Mouse (Mus musculus): ENCODE measurements at regions not wholly inside any gene's neighbourhood (a gene's known extent, or its start where the extent isn't known, plus 50 kb on each side); places are given as distances from the start of the nearest gene placed in this dataset.

DNA sequence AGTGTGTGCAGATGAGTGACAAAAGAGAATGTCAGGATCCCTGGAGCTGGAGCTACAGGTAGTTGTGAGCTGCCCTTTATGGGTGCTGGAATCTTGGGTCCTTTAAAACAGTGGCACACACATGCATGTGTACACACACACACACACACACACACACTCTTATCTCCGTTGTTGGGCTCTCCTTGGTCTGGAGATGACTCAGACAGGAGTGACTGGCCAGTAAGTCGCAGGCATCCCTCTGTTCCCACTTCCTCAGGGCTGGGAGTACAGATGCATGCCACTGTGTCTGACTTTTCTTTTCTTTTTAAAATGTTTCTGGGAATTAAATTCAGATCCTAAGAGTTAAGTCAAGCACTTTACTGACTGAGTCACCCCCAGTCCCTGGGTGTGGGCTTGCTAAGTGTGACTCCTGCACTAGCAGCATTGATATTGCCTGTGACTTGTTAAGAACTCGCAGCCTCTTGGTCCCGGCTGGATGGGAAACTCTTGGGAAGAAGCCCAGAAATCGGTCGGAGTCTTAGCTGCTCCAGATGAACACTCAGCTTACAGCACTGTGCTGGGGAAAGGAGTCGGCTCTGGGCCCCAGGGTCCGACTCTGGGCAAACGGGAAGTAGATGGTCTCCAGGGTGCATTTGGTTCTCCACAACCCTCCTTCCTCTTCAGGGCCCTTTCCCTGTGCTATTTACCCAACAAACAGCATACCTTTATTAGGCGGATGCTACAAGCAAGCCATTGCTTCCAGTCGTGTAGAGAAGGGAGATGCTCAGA is 233.0 kb upstream of the Cxcr4 start:
- Histone ChIP-seq H3K36me3 (no peaks in the 10 kb centered on the region), H3K27me3 (0 out of 2 replicates have a peak, but pooled peaks cover 2% of the 10 kb centered on the region), H3K9ac (no peak overlapping the region), H3K4me3 (no peak overlapping the region), H3K9me3 (no peaks in the 10 kb centered on the region), H3K27ac (no peak overlapping the region), H3K4me1 (0 out of 2 replicates have a peak, but pooled peaks cover 4% of the 10 kb centered on the region), H3K4me2 (replicated peaks) (no peak overlapping the region)
- no peak for ATAC-seq (ENCODE audit: insufficient number of reproducible peaks, insufficient read depth, low FRiP score, low TSS enrichment)
- 65% methylated on average over 11 of the region's 11 CpGs for WGBS

DNA sequence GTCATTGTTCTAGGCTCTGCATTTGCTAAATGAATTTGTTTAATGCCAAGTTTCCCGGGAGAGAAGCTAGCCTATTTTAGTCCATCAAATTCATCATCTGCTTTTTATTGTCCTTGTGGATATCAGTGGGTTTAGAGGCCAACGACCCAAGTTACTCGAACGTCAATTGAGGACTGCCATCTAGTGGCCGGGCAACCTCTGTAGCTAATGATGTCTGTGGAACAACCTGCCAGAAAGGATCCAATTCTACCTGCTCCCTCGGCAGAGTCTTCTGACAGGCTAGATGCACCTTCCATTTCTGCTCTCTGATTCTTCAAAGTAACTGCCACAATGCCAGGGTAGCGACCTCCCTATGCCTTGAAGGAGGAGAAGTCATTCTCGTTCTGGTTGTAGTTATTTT is 232.1 kb upstream of the Cxcr4 start:
- no peak for ATAC-seq (ENCODE audit: insufficient number of reproducible peaks, insufficient read depth, low FRiP score, low TSS enrichment)
- WGBS = 7% methylated on average over 8 of the region's 8 CpGs

GRCm38 (mm10) chr1:128821991-128822390 is 229.9 kb upstream of the Cxcr4 start:
- H3K27ac ChIP-seq = no peak overlapping the region
- no peaks in the 10 kb centered on the region for H3K36me3 ChIP-seq
- H3K9me3 ChIP-seq = no peaks in the 10 kb centered on the region
- ATAC-seq (ENCODE audit: insufficient number of reproducible peaks, insufficient read depth, low FRiP score, low TSS enrichment) = no peak
- H3K9ac ChIP-seq = no peak overlapping the region
- H3K4me3 ChIP-seq = no peak overlapping the region
- no peak overlapping the region for H3K4me2 ChIP-seq (replicated peaks)
- 0 out of 2 replicates have a peak, but pooled peaks cover 2% of the 10 kb centered on the region for H3K27me3 ChIP-seq
- no peaks in the 10 kb centered on the region for H3K4me1 ChIP-seq
- 57% methylated on average over 6 of the region's 6 CpGs for WGBS

More for the DNA sequence above, 232.1 kb upstream of the Cxcr4 start:
- Histone ChIP-seq H3K9ac (no peak overlapping the region), H3K9me3 (no peaks in the 10 kb centered on the region), H3K27ac (no peak overlapping the region), H3K4me3 (no peak overlapping the region), H3K4me1 (0 out of 2 replicates have a peak, but pooled peaks cover 4% of the 10 kb centered on the region), H3K27me3 (0 out of 2 replicates have a peak, but pooled peaks cover 2% of the 10 kb centered on the region), H3K4me2 (replicated peaks) (no peak overlapping the region), H3K36me3 (no peaks in the 10 kb centered on the region)

DNA sequence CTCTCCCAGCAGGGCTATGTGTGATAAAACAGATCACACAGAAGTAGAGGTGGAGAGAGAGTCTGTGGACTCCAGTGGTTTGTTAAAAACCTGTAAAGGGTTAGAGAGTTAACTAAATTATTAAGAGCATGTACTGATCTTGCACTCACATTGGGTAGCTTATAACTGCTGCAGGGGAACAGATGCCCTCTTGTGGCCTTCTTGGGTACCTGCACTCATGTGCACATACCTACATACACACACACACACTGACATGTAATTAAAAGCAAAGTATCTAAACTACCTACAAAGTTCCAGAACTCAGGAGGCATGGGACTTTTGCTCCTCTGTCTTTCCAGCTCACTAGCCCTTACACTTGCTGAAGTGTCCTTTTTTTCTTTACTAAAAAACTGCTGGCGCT is 228.4 kb upstream of the Cxcr4 start:
- Histone ChIP-seq H3K9me3 (no peaks in the 10 kb centered on the region), H3K27me3 (0 out of 2 replicates have a peak, but pooled peaks cover 2% of the 10 kb centered on the region), H3K36me3 (no peaks in the 10 kb centered on the region), H3K4me2 (replicated peaks) (no peak overlapping the region), H3K9ac (no peak overlapping the region), H3K4me3 (no peak overlapping the region), H3K27ac (no peak overlapping the region), H3K4me1 (no peaks in the 10 kb centered on the region)
- ATAC-seq (ENCODE audit: insufficient number of reproducible peaks, insufficient read depth, low FRiP score, low TSS enrichment) = no peak
- WGBS = 92% methylated on average over 1 of the region's 1 CpGs

DNA sequence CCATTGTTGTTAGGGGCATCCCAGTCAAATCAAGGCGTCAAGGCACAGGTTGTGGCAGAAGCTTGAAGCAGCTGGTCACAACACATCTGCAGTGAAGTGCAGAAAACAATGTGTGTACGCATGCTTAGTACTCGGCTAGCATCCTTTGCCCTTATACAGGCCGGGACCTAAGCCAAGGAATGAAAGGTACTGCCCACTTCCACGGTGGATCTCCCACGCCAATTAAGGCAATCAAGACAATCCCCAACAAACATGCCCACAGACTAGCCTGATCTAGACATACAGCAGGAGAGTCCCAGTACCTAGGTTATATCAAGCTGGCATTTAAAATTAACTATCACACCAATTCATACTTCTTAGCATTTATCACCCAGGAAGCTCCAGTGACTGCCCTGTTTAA is 227.5 kb upstream of the Cxcr4 start:
- no peak for ATAC-seq (ENCODE audit: insufficient number of reproducible peaks, insufficient read depth, low FRiP score, low TSS enrichment)
- WGBS = 93% methylated on average over 6 of the region's 6 CpGs
- H3K27me3 ChIP-seq = no peaks in the 10 kb centered on the region
- no peak overlapping the region for H3K4me2 ChIP-seq (replicated peaks)
- no peaks in the 10 kb centered on the region for H3K4me1 ChIP-seq
- H3K27ac ChIP-seq = no peak overlapping the region
- no peak overlapping the region for H3K9ac ChIP-seq
- H3K9me3 ChIP-seq = no peaks in the 10 kb centered on the region
- H3K36me3 ChIP-seq = no peaks in the 10 kb centered on the region
- no peak overlapping the region for H3K4me3 ChIP-seq

- no peak for ATAC-seq (ENCODE audit: insufficient number of reproducible peaks, insufficient read depth, low FRiP score, low TSS enrichment)
- Histone ChIP-seq H3K36me3 (no peaks in the 10 kb centered on the region), H3K9ac (no peak overlapping the region), H3K9me3 (no peaks in the 10 kb centered on the region), H3K4me2 (replicated peaks) (no peak overlapping the region), H3K27ac (no peak overlapping the region), H3K27me3 (no peaks in the 10 kb centered on the region), H3K4me3 (no peak overlapping the region), H3K4me1 (no peaks in the 10 kb centered on the region)
- 76% methylated on average over 5 of the region's 5 CpGs for WGBS
Observed at GRCm38 (mm10) chr1:128813379-128813778, 221.3 kb upstream of the Cxcr4 start.

DNA sequence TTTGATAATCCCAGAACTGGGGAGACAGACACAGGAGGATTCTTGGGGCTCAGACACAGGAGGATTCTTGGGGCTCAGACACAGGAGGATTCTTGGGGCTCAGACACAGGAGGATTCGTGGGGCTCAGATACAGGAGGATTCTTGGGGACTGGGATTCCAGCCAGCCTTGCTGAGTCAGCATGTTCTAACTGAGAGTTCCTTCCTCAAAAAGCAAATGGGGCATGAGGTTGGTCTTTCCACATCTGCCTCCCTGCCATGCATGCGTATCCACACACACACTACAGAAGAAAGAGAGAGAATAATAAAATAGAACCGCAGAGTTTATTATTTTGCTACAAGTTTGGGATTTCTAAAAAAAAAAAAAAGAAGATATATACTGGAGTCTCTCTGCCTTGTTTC is 218.8 kb upstream of the Cxcr4 start:
- H3K27ac ChIP-seq = no peak overlapping the region
- H3K36me3 ChIP-seq = no peaks in the 10 kb centered on the region
- no peaks in the 10 kb centered on the region for H3K27me3 ChIP-seq
- no peak overlapping the region for H3K4me3 ChIP-seq
- peaks cover 2% of the 10 kb centered on the region for H3K4me1 ChIP-seq
- H3K9me3 ChIP-seq = no peaks in the 10 kb centered on the region
- ATAC-seq (ENCODE audit: insufficient number of reproducible peaks, insufficient read depth, low FRiP score, low TSS enrichment) = no peak
- 80% methylated on average over 3 of the region's 3 CpGs for WGBS
- no peak overlapping the region for H3K4me2 ChIP-seq (replicated peaks)
- no peak overlapping the region for H3K9ac ChIP-seq

DNA sequence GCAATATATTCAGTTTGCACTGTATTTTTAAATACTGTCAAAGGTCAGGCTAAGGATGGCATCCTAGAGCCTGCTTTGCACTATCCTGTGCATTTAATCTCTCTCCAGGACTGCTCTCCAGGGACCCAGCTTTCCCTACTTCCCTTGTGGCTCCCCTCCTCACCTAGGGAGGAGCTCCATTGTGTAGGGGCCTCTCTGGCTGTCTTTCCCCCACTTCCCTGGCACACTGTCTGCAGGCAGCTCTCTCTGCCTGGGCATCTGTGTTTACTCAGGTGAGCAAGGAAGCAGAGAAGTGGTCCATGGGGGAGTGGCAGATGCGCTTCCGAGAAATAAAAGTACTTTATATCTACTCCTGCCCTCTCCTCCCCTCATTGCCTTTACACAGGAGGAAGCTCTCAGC is 218.0 kb upstream of the Cxcr4 start:
- H3K4me3 ChIP-seq = no peak overlapping the region
- H3K27me3 ChIP-seq = no peaks in the 10 kb centered on the region
- no peak overlapping the region for H3K4me2 ChIP-seq (replicated peaks)
- H3K4me1 ChIP-seq = peaks cover 6% of the 10 kb centered on the region
- H3K36me3 ChIP-seq = no peaks in the 10 kb centered on the region
- H3K9ac ChIP-seq = no peak overlapping the region
- ATAC-seq (ENCODE audit: insufficient number of reproducible peaks, insufficient read depth, low FRiP score, low TSS enrichment) = no peak
- 81% methylated on average over 2 of the region's 2 CpGs for WGBS
- H3K27ac ChIP-seq = no peak overlapping the region
- H3K9me3 ChIP-seq = no peaks in the 10 kb centered on the region

DNA sequence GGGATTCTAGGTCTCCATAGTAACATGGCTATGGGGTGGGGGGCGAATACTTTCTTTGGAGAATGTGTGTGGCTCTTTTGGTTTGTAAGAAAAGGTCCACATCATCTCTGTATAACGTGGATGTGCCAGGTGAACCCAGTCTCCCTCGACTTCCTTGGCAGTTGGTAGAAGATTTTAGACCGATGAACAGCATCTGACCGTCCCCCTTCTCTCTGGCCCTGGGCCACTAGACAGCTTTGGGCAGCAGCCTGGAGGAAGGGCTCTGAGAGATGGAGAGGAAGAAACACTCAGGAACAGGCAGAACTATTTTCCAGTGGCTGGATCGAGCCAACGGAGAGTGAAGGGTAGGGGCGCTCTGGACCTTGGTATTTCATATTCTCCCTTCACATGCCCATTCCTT is 217.5 kb upstream of the Cxcr4 start:
- H3K9me3 ChIP-seq = no peaks in the 10 kb centered on the region

DNA sequence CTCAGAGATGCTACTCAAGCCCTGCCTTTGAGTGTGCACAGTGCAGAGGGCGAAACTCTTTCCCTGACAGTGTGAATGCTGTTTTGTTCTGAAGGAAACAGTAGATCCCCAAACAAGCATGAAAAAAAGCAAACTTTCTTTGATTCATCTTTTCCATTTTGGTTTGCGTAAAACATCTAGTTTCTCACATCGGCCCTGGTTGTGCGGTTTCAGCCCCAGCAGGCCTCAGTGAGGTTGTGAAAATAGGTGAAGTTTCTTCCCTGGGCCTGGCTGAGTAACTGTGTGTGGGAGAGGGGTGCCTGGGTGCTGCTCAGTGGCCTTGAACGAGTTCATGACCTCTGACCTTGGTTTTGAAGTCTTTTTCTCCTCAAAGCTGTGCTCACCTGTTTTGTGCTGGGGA is 216.5 kb upstream of the Cxcr4 start:
- Histone ChIP-seq H3K4me3 (no peak overlapping the region), H3K9me3 (no peaks in the 10 kb centered on the region), H3K4me2 (replicated peaks) (no peak overlapping the region), H3K27ac (no peak overlapping the region), H3K36me3 (no peaks in the 10 kb centered on the region), H3K27me3 (no peaks in the 10 kb centered on the region), H3K4me1 (peaks cover 11% of the 10 kb centered on the region), H3K9ac (no peak overlapping the region)
- 82% methylated on average over 5 of the region's 5 CpGs for WGBS
- no peak for ATAC-seq (ENCODE audit: insufficient number of reproducible peaks, insufficient read depth, low FRiP score, low TSS enrichment)

More for the DNA sequence above, 217.5 kb upstream of the Cxcr4 start:
- no peak overlapping the region for H3K4me3 ChIP-seq
- no peak overlapping the region for H3K27ac ChIP-seq
- no peak overlapping the region for H3K9ac ChIP-seq
- 91% methylated on average over 8 of the region's 8 CpGs for WGBS
- no peaks in the 10 kb centered on the region for H3K36me3 ChIP-seq
- no peak overlapping the region for H3K4me2 ChIP-seq (replicated peaks)
- H3K27me3 ChIP-seq = no peaks in the 10 kb centered on the region
- ATAC-seq (ENCODE audit: insufficient number of reproducible peaks, insufficient read depth, low FRiP score, low TSS enrichment) = no peak
- peaks cover 6% of the 10 kb centered on the region for H3K4me1 ChIP-seq

DNA sequence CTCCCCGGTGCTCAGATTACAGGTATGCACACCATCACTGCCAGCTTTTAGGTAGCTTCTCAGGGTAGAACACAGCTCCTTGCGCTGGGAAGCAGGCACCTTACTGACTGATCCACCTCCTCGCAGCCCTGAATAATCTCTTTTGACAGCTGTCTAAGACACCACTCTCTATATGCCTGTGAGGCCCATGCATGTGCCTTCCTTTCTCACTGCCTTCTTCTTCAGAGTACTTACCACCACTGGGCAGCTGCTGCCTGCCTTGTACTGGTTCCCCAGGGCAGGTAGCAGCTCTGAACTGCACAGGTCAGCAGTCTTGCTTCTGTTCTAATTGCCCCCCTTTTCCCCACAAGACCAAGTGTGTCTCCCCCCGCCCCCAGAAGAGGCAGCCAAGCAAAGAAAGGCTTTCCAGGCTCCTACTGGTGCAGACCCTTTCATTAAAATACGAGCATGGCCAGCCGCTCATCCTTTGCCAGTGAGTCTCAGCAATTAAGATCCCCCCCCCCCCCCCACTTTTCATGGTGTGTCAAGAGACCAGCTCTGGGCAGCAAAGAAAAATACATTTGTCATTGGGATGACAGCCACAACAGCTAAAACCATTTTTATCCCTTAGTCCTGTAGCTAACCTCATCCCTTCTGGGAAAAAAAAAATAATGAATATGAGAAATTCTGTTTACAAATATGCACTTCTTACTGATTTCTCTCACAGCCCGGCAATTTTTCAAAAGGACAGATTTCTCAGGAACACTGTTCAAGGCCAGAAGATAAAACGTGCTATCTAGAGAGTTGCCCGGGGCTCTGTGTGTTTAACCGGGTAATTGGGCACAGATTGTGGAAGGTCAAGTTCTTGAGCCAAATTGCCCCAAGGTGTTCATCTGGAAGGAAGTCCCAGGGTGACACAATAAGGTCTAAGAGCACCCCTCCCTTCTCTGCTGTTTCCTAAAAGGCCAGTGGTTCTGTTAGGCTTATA is 213.9 kb upstream of the Cxcr4 start:
- 25% methylated on average over 10 of the region's 10 CpGs for WGBS
- no peak overlapping the region for H3K4me2 ChIP-seq (replicated peaks)
- H3K36me3 ChIP-seq = no peaks in the 10 kb centered on the region
- H3K4me3 ChIP-seq = no peak overlapping the region
- 0 out of 2 replicates have a peak, but pooled peaks cover 2% of the 10 kb centered on the region for H3K27me3 ChIP-seq
- H3K27ac ChIP-seq = peak overlapping the region; percentile 11; the same call in 1 of the 2 replicates
- no peaks in the 10 kb centered on the region for H3K9me3 ChIP-seq
- H3K4me1 ChIP-seq = peaks cover 16% of the 10 kb centered on the region
- H3K9ac ChIP-seq = no peak overlapping the region
- peak; percentile 50; the same call in 1 of the 2 replicates for ATAC-seq (ENCODE audit: insufficient number of reproducible peaks, insufficient read depth, low FRiP score, low TSS enrichment)

All from embryonic facial prominence, embryonic 12.5 days (tissue).